Mouse (Mus musculus) ES-E14 (cell line): ENCODE measurements at regions not wholly inside any gene's neighbourhood (a gene's known extent, or its start where the extent isn't known, plus 50 kb on each side); places are given as distances from the start of the nearest gene placed in this dataset.

Source experiments
- DNase-seq: peaks from one replicate; pipeline ENCODE4 v3.0.0-alpha.2; 2013; ENCODE audit warnings: low read depth, low spot score
- H3K27ac ChIP-seq: 2 replicates; pipeline ENCODE4 v1.5.1; 2012; ENCODE audit warnings: low read depth, mild to moderate bottlenecking, low read length, moderate library complexity, mixed read lengths; ENCODE audit not compliant: poor library complexity, insufficient read depth, severe bottlenecking
- H3K36me3 ChIP-seq: 2 replicates; pipeline ENCODE4 v1.6.1; 2012; ENCODE audit warnings: mild to moderate bottlenecking, low read length, moderate library complexity, mixed read lengths; ENCODE audit not compliant: control insufficient read depth, poor library complexity, insufficient read depth, severe bottlenecking
- H3K4me1 ChIP-seq, 2 experiments: fragments of 150-350 bp in 1 of 2; sonication (generic) in 1 of 2; 2 replicates each; pipeline ENCODE4 v1.6.1; 2012; ENCODE audit warnings: low read length in 2 of 2, mild to moderate bottlenecking in 1 of 2, mixed read lengths in 1 of 2; ENCODE audit not compliant: control insufficient read depth in 2 of 2, insufficient read depth in 2 of 2, poor library complexity in 1 of 2
- H3K4me3 ChIP-seq, 2 experiments: fragments of 150-350 bp in 1 of 2; sonication (generic) in 1 of 2; 2 replicates each; pipeline ENCODE4 v1.5.1; 2012; ENCODE audit warnings: low read length in 2 of 2, low read depth in 1 of 2, mild to moderate bottlenecking in 1 of 2, mixed read lengths in 1 of 2; ENCODE audit not compliant: insufficient read depth in 1 of 2, poor library complexity in 1 of 2, severe bottlenecking in 1 of 2
- H3K9ac ChIP-seq: 2 replicates; pipeline ENCODE4 v1.6.1; 2012; ENCODE audit warnings: low read depth, mild to moderate bottlenecking, low read length, mixed read lengths; ENCODE audit not compliant: poor library complexity, insufficient read depth, severe bottlenecking
- H3K9me3 ChIP-seq: fragments of 150-350 bp; sonication (generic); 2 replicates; pipeline ENCODE4 v1.6.1; 2012; ENCODE audit warnings: low read depth, mild to moderate bottlenecking, low read length; ENCODE audit not compliant: control insufficient read depth, insufficient read depth
- CHD2 ChIP-seq: IDR thresholded peaks from 2 replicates; pipeline ENCODE4 v1.6.1; 2014; ENCODE audit warnings: mild to moderate bottlenecking, low read depth, low read length, inconsistent platforms
- HCFC1 ChIP-seq: IDR thresholded peaks from 2 replicates; pipeline ENCODE4 v1.6.1; 2012; ENCODE audit warnings: low read length, inconsistent platforms, borderline replicate concordance; ENCODE audit not compliant: insufficient read depth
- MAFK ChIP-seq: IDR thresholded peaks from 2 replicates; pipeline ENCODE4 v1.6.1; 2014; ENCODE audit warnings: mild to moderate bottlenecking, low read depth, low read length, inconsistent platforms; ENCODE audit not compliant: insufficient read depth
- ZC3H11A ChIP-seq: IDR thresholded peaks from 2 replicates; pipeline ENCODE4 v1.6.1; 2012; ENCODE audit warnings: low read depth, mild to moderate bottlenecking, inconsistent platforms, low read length, borderline replicate concordance
- ZNF384 ChIP-seq: IDR thresholded peaks from 2 replicates; pipeline ENCODE4 v1.6.1; 2012; ENCODE audit warnings: low read depth, low read length, inconsistent platforms
- in situ Hi-C, 2 experiments: fragments of 600-800 bp; cut with MboI; formaldehyde crosslinking; loops; one replicate each; pipeline ENCODE4 v1.15.1; 2025; ENCODE audit warnings: low sequenced_read_pairs in 2 of 2, inconsistent platforms in 1 of 2; ENCODE audit not compliant: unreplicated experiment in 2 of 2

- Histone ChIP-seq H3K36me3 (no peaks in the 10 kb centered on the region), H3K9ac (no peak overlapping the region), H3K4me3 (no peak overlapping the region), H3K9me3 (peaks cover 6% of the 10 kb centered on the region; the same call in 1 of the 2 replicates), H3K4me1 (no peaks in the 10 kb centered on the region), H3K27ac (peak overlapping the region; percentile 56; the same call in 1 of the 2 replicates)
- no peak for DNase-seq
- TF ChIP-seq ZC3H11A (no peak), ZNF384 (no peak), HCFC1 (no peak), CHD2 (no peak), MAFK (no peak)
- in situ Hi-C loops = no loop called here
Measured at GRCm38 (mm10) chr3:90977876-90978275, 112.7 kb downstream of the 9130204L05Rik start.
